Mouse (Mus musculus) embryo, embryonic 10 days (tissue): ENCODE data around the gene Ackr1.
"Not testable (repeated sequence)": the region's sequence is repeated elsewhere in the genome, so short reads cannot be mapped to it uniquely, and the experiment has no call there.

Experiments used
- DNase-seq: peaks from one replicate; pipeline ENCODE4 v3.0.0-alpha.2; 2015; ENCODE audit warnings: low spot score

Gene Ackr1

GRCm38 (mm10) chr1:173349192-173349591, 15.6 kb upstream of the Ackr1 start:
- DNase-seq: no peak

GRCm38 (mm10) chr1:173348527-173348926, 15.0 kb upstream of the Ackr1 start:
- no peak for DNase-seq

GRCm38 (mm10) chr1:173345112-173345511, 11.6 kb upstream of the Ackr1 start:
- DNase-seq: no peak

- no peak for DNase-seq
Measured at GRCm38 (mm10) chr1:173343934-173344333, 10.4 kb upstream of the Ackr1 start.

- DNase-seq: no peak
Measured at GRCm38 (mm10) chr1:173342425-173342824, 8.9 kb upstream of the Ackr1 start.

- DNase-seq: peak; percentile 80
Measured at GRCm38 (mm10) chr1:173339543-173339942, 6.0 kb upstream of the Ackr1 start.

- no peak for DNase-seq
Measured at GRCm38 (mm10) chr1:173337008-173337407, 3.5 kb upstream of the Ackr1 start.

- DNase-seq: no peak
Measured at GRCm38 (mm10) chr1:173335903-173336302, 2.4 kb upstream of the Ackr1 start.

GRCm38 (mm10) chr1:173332418-173332817, 1.1 kb downstream of the Ackr1 start:
- no peak for DNase-seq

GRCm38 (mm10) chr1:173329743-173330142, 3.8 kb downstream of the Ackr1 start:
- DNase-seq: no peak

GRCm38 (mm10) chr1:173329185-173329584, 4.4 kb downstream of the Ackr1 start:
- no peak for DNase-seq

GRCm38 (mm10) chr1:173328446-173328845, 5.1 kb downstream of the Ackr1 start:
- no peak for DNase-seq

- no peak for DNase-seq
Measured at GRCm38 (mm10) chr1:173326552-173326951, 7.0 kb downstream of the Ackr1 start.

- DNase-seq: no peak
Measured at GRCm38 (mm10) chr1:173325395-173325794, 8.2 kb downstream of the Ackr1 start.

GRCm38 (mm10) chr1:173324961-173325360, 8.6 kb downstream of the Ackr1 start:
- DNase-seq: no peak

GRCm38 (mm10) chr1:173323839-173324585, 9.5 kb downstream of the Ackr1 start:
- peak; percentile 63 for DNase-seq

GRCm38 (mm10) chr1:173322249-173322627, 11.3 kb downstream of the Ackr1 start:
- DNase-seq: no peak

GRCm38 (mm10) chr1:173321593-173322248, 11.8 kb downstream of the Ackr1 start:
- no peak for DNase-seq

- DNase-seq: no peak
Measured at GRCm38 (mm10) chr1:173317925-173318477, 15.5 kb downstream of the Ackr1 start.

GRCm38 (mm10) chr1:173315725-173316124, 17.8 kb downstream of the Ackr1 start:
- DNase-seq: no peak

- DNase-seq: not testable (repeated sequence)
Measured at GRCm38 (mm10) chr1:173313535-173314050, 20.0 kb downstream of the Ackr1 start.

- not testable (repeated sequence) for DNase-seq
Measured at GRCm38 (mm10) chr1:173302795-173303194, 30.8 kb downstream of the Ackr1 start.
